Mouse (Mus musculus) lung, postnatal 0 days (tissue): ENCODE data around the gene Prkca. TPM values are rescaled to one million over a fixed set of nuclear protein-coding genes. Genes with fewer than 3 reads are reported as not detected.

Experiments
- ATAC-seq: fragments of 200-750 bp; cut with Nextera tagmentation; 2 replicates; pipeline ENCODE4 v1.8.0; 2017; ENCODE audit warnings: moderate library complexity
- DNase-seq: peaks from one replicate; pipeline ENCODE4 v3.0.0-alpha.2; 2016; ENCODE audit warnings: low spot score
- H3K27ac ChIP-seq: fragments of 300-500 bp; sonication (generic); 2 replicates; pipeline ENCODE4 v1.5.1; 2014; ENCODE audit warnings: antibody characterized with exemption, mild to moderate bottlenecking, low read length, mixed read lengths
- H3K27me3 ChIP-seq: fragments of 300-500 bp; sonication (generic); replicated peaks from 2 replicates; pipeline ENCODE4 v1.6.1; 2014; ENCODE audit warnings: low read length, mixed read lengths; ENCODE audit not compliant: insufficient read depth
- H3K36me3 ChIP-seq: fragments of 300-500 bp; sonication (generic); 2 replicates; pipeline ENCODE4 v1.6.1; 2014; ENCODE audit warnings: low read length, mixed read lengths; ENCODE audit not compliant: insufficient read depth
- H3K4me1 ChIP-seq: fragments of 300-500 bp; sonication (generic); 2 replicates; pipeline ENCODE4 v1.6.1; 2014; ENCODE audit warnings: antibody characterized with exemption, low read depth, low read length, mixed read lengths; ENCODE audit not compliant: insufficient read depth
- H3K4me2 ChIP-seq: fragments of 300-500 bp; sonication (generic); replicated peaks from 2 replicates; pipeline ENCODE4 v1.6.1; 2014; ENCODE audit warnings: low read depth, mild to moderate bottlenecking, low read length, moderate library complexity, mixed read lengths
- H3K4me3 ChIP-seq: fragments of 300-500 bp; sonication (generic); 2 replicates; pipeline ENCODE4 v1.5.1; 2014; ENCODE audit warnings: low read depth, low read length
- H3K9ac ChIP-seq: fragments of 300-500 bp; sonication (generic); replicated peaks from 2 replicates; pipeline ENCODE4 v1.6.1; 2014; ENCODE audit warnings: low read depth, mild to moderate bottlenecking
- H3K9me3 ChIP-seq: fragments of 300-500 bp; sonication (generic); 2 replicates; pipeline ENCODE4 v1.6.1; 2016; ENCODE audit warnings: low read length, mixed read lengths
- CTCF ChIP-seq: IDR thresholded peaks from 2 replicates; pipeline ENCODE4 v1.5.1; 2016; ENCODE audit warnings: antibody characterized with exemption, mild to moderate bottlenecking
- EP300 ChIP-seq: IDR thresholded peaks from 2 replicates; pipeline ENCODE4 v1.6.1; 2016; ENCODE audit warnings: antibody characterized with exemption, mild to moderate bottlenecking, control low read depth
- WGBS: fragments of 180-500 bp; shearing (Covaris S2); extraction: QIAGEN DNeasy Blood & Tissue Kit; methylation state at CpG from one replicate; pipeline ENCODE4 v1.1.7; 2014; 5-methylcytosine and 5-hydroxymethylcytosine counted together
- polyA plus RNA-seq: library from polyadenylated mRNA; unstranded; fragments of >200 nt; fragmentation: Nextera tagmentation; extraction: Ambion mirVana; gene quantifications from 2 replicates; pipeline ENCODE4 v1.2.1, GENCODE M21; 2015

Gene Prkca
- polyA plus RNA-seq, 1 experiment from 2014 or later = 4.0 TPM

DNA sequence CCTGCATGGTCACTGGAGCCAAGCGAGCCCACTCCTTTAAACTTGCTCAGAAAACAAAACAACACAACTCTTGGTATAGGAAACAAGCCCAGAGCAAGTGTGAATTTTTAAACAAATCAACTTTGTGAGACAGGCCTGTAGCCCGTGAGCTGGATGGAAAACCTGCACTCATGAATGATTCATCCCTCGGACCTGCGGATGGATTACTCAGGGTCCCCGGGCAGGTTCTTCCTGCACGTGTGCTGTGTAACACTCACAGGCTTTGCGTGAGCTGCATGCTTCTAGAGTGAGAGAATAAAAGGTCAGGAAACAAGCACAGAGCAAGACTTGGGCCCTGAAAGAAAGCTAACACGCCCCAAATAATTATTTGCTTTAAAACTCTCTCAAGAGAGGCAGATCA, 126.7 kb downstream of the Prkca start:
- no peak overlapping the region for H3K9ac ChIP-seq
- no peak for TF ChIP-seq EP300
- no peak for TF ChIP-seq CTCF
- no peaks in the 10 kb centered on the region for H3K36me3 ChIP-seq
- H3K4me3 ChIP-seq = no peak overlapping the region
- no peaks in the 10 kb centered on the region for H3K9me3 ChIP-seq
- WGBS = 66% methylated on average over 8 of the region's 8 CpGs
- H3K4me2 ChIP-seq = no peak overlapping the region
- ATAC-seq (no peak), DNase-seq (no peak)
- H3K27me3 ChIP-seq = no peaks in the 10 kb centered on the region
- no peak overlapping the region for H3K27ac ChIP-seq
- H3K4me1 ChIP-seq = peaks cover 2% of the 10 kb centered on the region; the same call in 1 of the 2 replicates

DNA sequence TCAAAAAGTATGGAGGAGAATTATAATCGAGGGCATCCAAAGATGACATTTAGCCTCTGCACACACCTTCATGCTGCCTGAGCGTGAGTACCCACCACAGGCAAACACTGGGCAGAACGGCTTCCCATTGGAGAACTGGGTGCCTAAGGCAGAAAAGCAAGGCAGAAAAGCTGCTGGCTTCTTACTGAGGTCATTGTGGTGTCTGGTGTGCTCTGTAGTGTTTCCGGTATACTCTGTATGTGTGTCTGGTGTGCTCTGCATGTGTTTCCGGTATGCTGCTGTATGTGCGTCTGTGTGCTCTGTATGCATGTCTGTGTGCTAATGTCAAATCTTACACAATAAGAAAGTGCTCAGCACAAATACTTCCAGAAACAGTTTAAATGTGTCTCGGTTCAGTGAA, 127.7 kb downstream of the Prkca start:
- no peaks in the 10 kb centered on the region for H3K36me3 ChIP-seq
- H3K9ac ChIP-seq = no peak overlapping the region
- H3K4me3 ChIP-seq = no peak overlapping the region
- no peak overlapping the region for H3K27ac ChIP-seq
- H3K27me3 ChIP-seq = no peaks in the 10 kb centered on the region
- peaks cover 2% of the 10 kb centered on the region; the same call in 1 of the 2 replicates for H3K4me1 ChIP-seq
- no peaks in the 10 kb centered on the region for H3K9me3 ChIP-seq
- TF ChIP-seq EP300 = no peak
- no peak for TF ChIP-seq CTCF
- no peak for ATAC-seq
- WGBS = 86% methylated on average over 7 of the region's 7 CpGs
- no peak for DNase-seq
- H3K4me2 ChIP-seq = no peak overlapping the region

GRCm38 (mm10) chr11:108215466-108215865, 128.3 kb downstream of the Prkca start:
- H3K4me2 ChIP-seq = no peak overlapping the region
- no peaks in the 10 kb centered on the region for H3K27me3 ChIP-seq
- H3K36me3 ChIP-seq = no peaks in the 10 kb centered on the region
- no peaks in the 10 kb centered on the region for H3K9me3 ChIP-seq
- H3K4me1 ChIP-seq = peaks cover 2% of the 10 kb centered on the region; the same call in 1 of the 2 replicates
- no peak overlapping the region for H3K9ac ChIP-seq
- peak; percentile 82 for DNase-seq
- H3K27ac ChIP-seq = no peak overlapping the region
- 44% methylated on average over 8 of the region's 8 CpGs for WGBS
- H3K4me3 ChIP-seq = no peak overlapping the region
- no peak for TF ChIP-seq CTCF
- TF ChIP-seq EP300 = no peak
- ATAC-seq = peak; percentile 91

GRCm38 (mm10) chr11:108214521-108215223, 129.1 kb downstream of the Prkca start:
- H3K4me1 ChIP-seq = peaks cover 2% of the 10 kb centered on the region; the same call in 1 of the 2 replicates

DNA sequence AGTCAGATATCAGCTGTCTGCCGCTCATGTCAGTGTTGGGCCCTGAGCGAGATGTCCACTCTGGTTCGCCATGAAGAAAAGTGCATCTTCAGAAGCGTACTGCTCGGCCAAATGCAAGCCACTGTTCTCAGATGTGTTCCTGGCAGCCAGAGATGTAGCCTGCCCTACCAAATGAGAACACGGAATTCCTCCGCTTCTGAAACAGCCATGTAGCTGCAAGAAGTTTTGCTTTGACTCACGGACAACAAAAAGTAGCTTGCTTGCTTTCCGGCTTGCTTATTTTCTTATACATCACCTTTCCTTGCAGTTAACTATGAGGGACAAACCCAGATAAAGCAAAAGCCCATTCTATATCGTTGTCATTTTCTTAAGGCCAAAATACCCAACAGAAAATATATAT, 129.9 kb downstream of the Prkca start:
- ATAC-seq = no peak
- peaks cover 2% of the 10 kb centered on the region; the same call in 1 of the 2 replicates for H3K4me1 ChIP-seq
- H3K27me3 ChIP-seq = no peaks in the 10 kb centered on the region
- WGBS = 92% methylated on average over 10 of the region's 10 CpGs
- H3K36me3 ChIP-seq = no peaks in the 10 kb centered on the region
- H3K9ac ChIP-seq = no peak overlapping the region
- no peaks in the 10 kb centered on the region for H3K9me3 ChIP-seq
- no peak for DNase-seq
- H3K4me2 ChIP-seq = no peak overlapping the region
- no peak for TF ChIP-seq EP300
- TF ChIP-seq CTCF = no peak
- H3K4me3 ChIP-seq = no peak overlapping the region
- no peak overlapping the region for H3K27ac ChIP-seq

More at GRCm38 (mm10) chr11:108214521-108215223, 129.1 kb downstream of the Prkca start:
- Histone ChIP-seq H3K27me3 (no peaks in the 10 kb centered on the region), H3K36me3 (no peaks in the 10 kb centered on the region), H3K9me3 (no peaks in the 10 kb centered on the region), H3K27ac (peak overlapping the region; percentile 22; the same call in 1 of the 2 replicates), H3K4me3 (no peak overlapping the region), H3K9ac (no peak overlapping the region), H3K4me2 (peak overlapping the region; percentile 8; the same call in 1 of the 2 replicates)
- DNase-seq = no peak
- 61% methylated on average over 11 of the region's 11 CpGs for WGBS
- no peak for ATAC-seq
- no peak for TF ChIP-seq EP300
- no peak for TF ChIP-seq CTCF

GRCm38 (mm10) chr11:108212638-108213037, 131.1 kb downstream of the Prkca start:
- H3K4me3 ChIP-seq = no peak overlapping the region
- 95% methylated on average over 5 of the region's 5 CpGs for WGBS
- H3K4me1 ChIP-seq = peaks cover 2% of the 10 kb centered on the region; the same call in 1 of the 2 replicates
- H3K27ac ChIP-seq = no peak overlapping the region
- TF ChIP-seq EP300 (no peak), CTCF (no peak)
- H3K9ac ChIP-seq = no peak overlapping the region
- H3K27me3 ChIP-seq = no peaks in the 10 kb centered on the region
- no peaks in the 10 kb centered on the region for H3K9me3 ChIP-seq
- H3K36me3 ChIP-seq = no peaks in the 10 kb centered on the region
- ATAC-seq (no peak), DNase-seq (no peak)
- H3K4me2 ChIP-seq = no peak overlapping the region
